Mouse (Mus musculus): Measurements from ENCODE around the gene Uap1l1. TPM values are rescaled to one million over a fixed set of nuclear protein-coding genes. Genes with fewer than 3 reads are reported as not detected.

Uap1l1 gene
- total and polyA plus RNA-seq, 3 experiments, result 7.2 to 8.3 (median 7.9) TPM

DNA sequence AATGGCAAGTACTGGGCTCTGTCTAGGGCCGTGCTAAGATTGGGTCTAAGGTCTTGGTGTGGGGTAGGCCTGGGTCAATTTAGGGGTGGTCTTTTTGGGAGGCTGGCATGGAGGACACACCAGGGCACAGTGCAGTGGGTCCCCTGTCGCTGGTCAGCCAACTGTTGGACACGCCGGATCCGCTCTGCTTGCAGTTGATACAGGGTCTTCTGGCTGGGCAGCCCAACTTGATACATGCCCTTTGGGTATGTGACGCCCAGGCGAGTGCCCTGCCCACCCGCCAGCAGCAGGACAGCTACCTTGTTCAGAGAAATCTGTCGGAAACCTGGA is 756 bp downstream of the Uap1l1 start:
- no peaks in the 10 kb centered on the region for H3K27me3 ChIP-seq (ENCODE audit: control insufficient read depth, insufficient read depth, low read length)
- H3K27ac ChIP-seq, result peak overlapping the region; percentile 44
- H3K9ac ChIP-seq (ENCODE audit: low read depth, low read length), result peak overlapping the region; percentile 79
- no peaks in the 10 kb centered on the region for H3K79me2 ChIP-seq (replicated peaks; ENCODE audit: control insufficient read depth, insufficient read depth, low read length)
- 50% methylated on average over 9 of the region's 9 CpGs for WGBS
- DNase-seq, result no peak
- TF ChIP-seq POLR2A (IDR thresholded peaks at IDR 0.05; ENCODE audit: insufficient read depth, low read depth, low read length) (no peak), CTCF (IDR thresholded peaks at IDR 0.05) (no peak), EP300 (IDR thresholded peaks at IDR 0.05; ENCODE audit: insufficient read depth, low read depth, low read length) (no peak)
- no peaks in the 10 kb centered on the region for H3K36me3 ChIP-seq (ENCODE audit: control insufficient read depth, insufficient read depth, low read length)
- H3K4me1 ChIP-seq (ENCODE audit: control insufficient read depth, insufficient read depth, low read length), result peaks cover 1% of the 10 kb centered on the region; the same call in 1 of the 2 replicates
- intact Hi-C loops (cut with DNase I), result loop anchor here (5.0 kb wide), 1 partner anchor 38 kb away; no protein-coding TSS in a partner anchor
- peak overlapping the region; percentile 64 for H3K4me3 ChIP-seq

DNA sequence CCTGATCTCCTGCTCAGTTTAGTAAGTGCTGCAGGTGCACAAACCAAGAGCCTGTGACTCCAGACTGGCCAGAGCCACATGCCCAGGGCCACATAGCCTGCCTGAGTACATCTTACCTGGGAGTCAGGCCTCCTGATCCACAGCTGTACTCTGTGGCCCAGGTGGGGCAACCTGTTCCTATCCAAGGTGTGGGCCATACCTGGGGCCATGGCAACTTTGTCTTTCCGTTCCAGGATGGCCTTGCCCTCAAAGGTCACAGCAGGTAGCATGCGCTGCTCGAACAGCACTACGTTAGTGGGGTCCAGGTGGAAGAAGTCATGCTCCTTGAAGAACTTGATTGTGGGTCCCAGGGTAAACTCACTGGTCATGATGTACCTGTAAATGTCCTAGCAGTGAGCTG is 1.2 kb downstream of the Uap1l1 start:
- Histone ChIP-seq H3K79me2 (replicated peaks; ENCODE audit: control insufficient read depth, insufficient read depth, low read length) (no peaks in the 10 kb centered on the region), H3K4me3 (peak overlapping the region; percentile 64; the same call in 1 of the 2 replicates), H3K27ac (no peak overlapping the region), H3K4me1 (ENCODE audit: control insufficient read depth, insufficient read depth, low read length) (peaks cover 1% of the 10 kb centered on the region; the same call in 1 of the 2 replicates), H3K9ac (ENCODE audit: low read depth, low read length) (no peak overlapping the region), H3K36me3 (ENCODE audit: control insufficient read depth, insufficient read depth, low read length) (no peaks in the 10 kb centered on the region), H3K27me3 (ENCODE audit: control insufficient read depth, insufficient read depth, low read length) (no peaks in the 10 kb centered on the region)
- no peak for DNase-seq
- 98% methylated on average over 4 of the region's 4 CpGs for WGBS
- TF ChIP-seq POLR2A (IDR thresholded peaks at IDR 0.05; ENCODE audit: insufficient read depth, low read depth, low read length) (no peak), CTCF (IDR thresholded peaks at IDR 0.05) (no peak)
- intact Hi-C loops (cut with DNase I), result no loop called here

GRCm38 (mm10) chr2:25363478-25364178 is 1.9 kb downstream of the Uap1l1 start:
- WGBS, result 71% methylated on average over 13 of the region's 13 CpGs
- Histone ChIP-seq H3K9ac (ENCODE audit: low read depth, low read length) (no peak overlapping the region), H3K4me1 (ENCODE audit: control insufficient read depth, insufficient read depth, low read length) (peaks cover 1% of the 10 kb centered on the region; the same call in 1 of the 2 replicates), H3K79me2 (replicated peaks; ENCODE audit: control insufficient read depth, insufficient read depth, low read length) (no peaks in the 10 kb centered on the region), H3K27me3 (ENCODE audit: control insufficient read depth, insufficient read depth, low read length) (no peaks in the 10 kb centered on the region), H3K27ac (no peak overlapping the region), H3K4me3 (no peak overlapping the region), H3K36me3 (ENCODE audit: control insufficient read depth, insufficient read depth, low read length) (no peaks in the 10 kb centered on the region)
- no peak for DNase-seq
- intact Hi-C loops (cut with DNase I), result no loop called here
- TF ChIP-seq EP300 (IDR thresholded peaks at IDR 0.05; ENCODE audit: insufficient read depth, low read depth, low read length), result no peak
- no peak for TF ChIP-seq POLR2A (IDR thresholded peaks at IDR 0.05; ENCODE audit: insufficient read depth, low read depth, low read length)
- no peak for TF ChIP-seq CTCF (IDR thresholded peaks at IDR 0.05)

DNA sequence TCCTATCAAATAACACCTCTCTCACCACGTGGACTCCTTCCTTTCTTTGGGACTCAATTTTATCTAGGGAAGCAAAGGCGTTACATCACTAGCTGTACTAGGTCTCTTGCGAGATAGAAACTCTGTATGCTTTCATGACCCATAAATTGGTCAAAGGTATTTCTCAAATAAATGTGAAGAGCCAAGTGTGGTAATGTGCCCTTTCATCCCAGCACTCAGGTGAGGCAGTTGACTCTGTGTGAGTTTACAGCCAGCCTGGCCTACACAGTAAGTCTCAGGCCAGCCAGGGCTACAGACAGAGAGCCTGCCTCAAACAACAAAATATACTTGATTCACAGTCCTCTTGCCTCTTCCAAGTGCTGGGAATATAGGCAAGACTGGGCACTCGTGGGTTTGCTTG is 5.6 kb downstream of the Uap1l1 start:
- Histone ChIP-seq H3K4me1 (ENCODE audit: control insufficient read depth, insufficient read depth, low read length) (peaks cover 3% of the 10 kb centered on the region), H3K79me2 (replicated peaks; ENCODE audit: control insufficient read depth, insufficient read depth, low read length) (no peaks in the 10 kb centered on the region), H3K36me3 (ENCODE audit: control insufficient read depth, insufficient read depth, low read length) (no peaks in the 10 kb centered on the region), H3K27me3 (ENCODE audit: control insufficient read depth, insufficient read depth, low read length) (no peaks in the 10 kb centered on the region), H3K9ac (ENCODE audit: low read depth, low read length) (no peak overlapping the region), H3K27ac (no peak overlapping the region), H3K4me3 (no peak overlapping the region)
- no peak for DNase-seq
- TF ChIP-seq POLR2A (IDR thresholded peaks at IDR 0.05; ENCODE audit: insufficient read depth, low read depth, low read length) (no peak), CTCF (IDR thresholded peaks at IDR 0.05) (no peak), EP300 (IDR thresholded peaks at IDR 0.05; ENCODE audit: insufficient read depth, low read depth, low read length) (no peak)
- WGBS, result 72% methylated on average over 4 of the region's 4 CpGs
- intact Hi-C loops (cut with DNase I), result no loop called here

DNA sequence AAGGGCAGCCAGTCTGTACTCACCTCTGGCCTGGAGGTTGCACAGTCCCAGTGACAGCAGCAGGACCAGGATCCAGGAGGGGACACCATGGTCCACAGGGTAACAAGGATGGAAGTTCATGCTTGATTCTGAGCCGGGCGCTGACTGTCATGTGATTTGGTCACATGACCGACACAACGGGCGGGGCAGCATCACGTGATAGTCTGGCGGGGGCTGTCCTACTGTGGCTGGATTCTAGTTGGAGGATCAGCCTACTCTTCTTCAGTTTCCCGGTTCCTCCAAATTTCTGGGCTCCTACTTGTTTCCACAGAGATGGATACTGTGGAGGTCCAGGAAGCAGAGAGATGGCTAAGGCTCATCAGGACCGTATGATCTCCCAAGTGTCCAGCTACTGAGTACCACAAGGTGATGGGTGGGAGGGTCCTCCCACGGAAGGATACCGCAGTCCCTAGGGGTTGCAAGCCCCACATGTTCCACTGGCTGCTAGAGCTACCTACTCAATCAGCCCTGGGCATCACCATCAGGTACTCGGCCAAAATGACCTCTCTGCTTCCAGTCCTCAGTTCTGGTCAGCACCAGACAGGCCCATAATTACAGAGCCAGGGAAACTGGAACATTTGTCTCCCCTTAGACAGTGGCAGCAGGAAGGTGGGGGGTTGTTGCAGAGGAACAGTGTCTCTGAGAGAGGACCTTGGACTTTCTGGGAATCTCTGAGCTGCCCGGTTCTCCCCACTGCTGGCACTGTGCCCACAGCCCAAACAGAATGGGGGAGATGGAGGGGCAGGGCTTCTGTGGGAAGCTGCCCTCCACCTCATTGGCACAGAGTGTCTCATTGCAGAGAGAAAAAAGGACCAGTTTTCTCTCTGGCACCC is 9.0 kb downstream of the Uap1l1 start, which contains the start of gene Dpp7:
Gene Dpp7 (minus strand): TSS at position 152 of the 872 bp plus-strand sequence.
- Histone ChIP-seq H3K27me3 (ENCODE audit: control insufficient read depth, insufficient read depth, low read length) (no peaks in the 10 kb centered on the region), H3K79me2 (replicated peaks; ENCODE audit: control insufficient read depth, insufficient read depth, low read length) (no peaks in the 10 kb centered on the region), H3K4me3 (peak within 1 kb of the TSS; percentile 48), H3K36me3 (ENCODE audit: control insufficient read depth, insufficient read depth, low read length) (no peaks in the 10 kb centered on the region), H3K4me1 (ENCODE audit: control insufficient read depth, insufficient read depth, low read length) (peaks cover 2% of the 10 kb centered on the region), H3K27ac (no peak within 1 kb of the TSS), H3K9ac (ENCODE audit: low read depth, low read length) (peak within 1 kb of the TSS; percentile 19)
- peak; percentile 82 to 83 for DNase-seq
- intact Hi-C loops (cut with DNase I), result no loop called here
- 3% methylated on average over 13 of the region's 13 CpGs for WGBS
- TF ChIP-seq EP300 (IDR thresholded peaks at IDR 0.05; ENCODE audit: insufficient read depth, low read depth, low read length) (no peak), POLR2A (IDR thresholded peaks at IDR 0.05; ENCODE audit: insufficient read depth, low read depth, low read length) (peak; percentile 57)
